Mouse (Mus musculus) ES-Bruce4 (cell line): ENCODE results near the gene Ankle1. TPM values are rescaled to one million over a fixed set of nuclear protein-coding genes. Genes with fewer than 3 reads are reported as not detected.
A peak's percentile ranks its signal among the peaks of the same experiment; 100 is the strongest.

Experiments used
- H3K27ac ChIP-seq: 2 replicates; pipeline ENCODE4 v1.5.1; 2012; ENCODE audit warnings: low read length, inconsistent platforms; ENCODE audit not compliant: insufficient read depth
- H3K27me3 ChIP-seq: 2 replicates; pipeline ENCODE4 v1.6.1; 2012; ENCODE audit warnings: mild to moderate bottlenecking, low read length, inconsistent platforms; ENCODE audit not compliant: control insufficient read depth, poor library complexity, insufficient read depth, severe bottlenecking
- H3K36me3 ChIP-seq: 2 replicates; pipeline ENCODE4 v1.6.1; 2012; ENCODE audit warnings: inconsistent platforms, mild to moderate bottlenecking, low read length, moderate library complexity; ENCODE audit not compliant: control insufficient read depth, poor library complexity, insufficient read depth, severe bottlenecking
- H3K4me1 ChIP-seq: one replicate; pipeline ENCODE4 v1.8.1; 2011; ENCODE audit warnings: low read length; ENCODE audit not compliant: control insufficient read depth, insufficient read depth
- H3K4me3 ChIP-seq: 2 replicates; pipeline ENCODE4 v1.5.1; 2011; ENCODE audit warnings: low read depth, mild to moderate bottlenecking, low read length
- H3K9ac ChIP-seq: 2 replicates; pipeline ENCODE4 v1.6.1; 2012; ENCODE audit warnings: low read depth, mild to moderate bottlenecking, inconsistent platforms; ENCODE audit not compliant: poor library complexity, severe bottlenecking
- H3K9me3 ChIP-seq: replicated peaks from 2 replicates; pipeline ENCODE4 v1.6.1; 2012; ENCODE audit warnings: mild to moderate bottlenecking, low read length, inconsistent platforms; ENCODE audit not compliant: control insufficient read depth, poor library complexity, insufficient read depth, severe bottlenecking
- CTCF ChIP-seq: IDR thresholded peaks from one replicate; pipeline ENCODE4 v1.8.1; 2011; ENCODE audit warnings: low read depth, low read length
- EP300 ChIP-seq: IDR thresholded peaks from 2 replicates; pipeline ENCODE4 v1.6.1; 2011; ENCODE audit warnings: low read depth, low read length; ENCODE audit not compliant: insufficient read depth
- POLR2A ChIP-seq: IDR thresholded peaks from one replicate; pipeline ENCODE4 v1.8.1; 2011; ENCODE audit warnings: low read length; ENCODE audit not compliant: insufficient read depth
- polyA plus RNA-seq: library from polyadenylated mRNA; stranded (reverse); fragments of >200 nt; gene quantifications from 2 replicates; pipeline ENCODE4 v1.2.4, GENCODE M21; 2011; ENCODE audit warnings: low read depth; ENCODE audit not compliant: missing spikeins, insufficient read depth, insufficient read length

The Ankle1 gene
- polyA plus RNA-seq, 1 experiment: 10.9 TPM

DNA sequence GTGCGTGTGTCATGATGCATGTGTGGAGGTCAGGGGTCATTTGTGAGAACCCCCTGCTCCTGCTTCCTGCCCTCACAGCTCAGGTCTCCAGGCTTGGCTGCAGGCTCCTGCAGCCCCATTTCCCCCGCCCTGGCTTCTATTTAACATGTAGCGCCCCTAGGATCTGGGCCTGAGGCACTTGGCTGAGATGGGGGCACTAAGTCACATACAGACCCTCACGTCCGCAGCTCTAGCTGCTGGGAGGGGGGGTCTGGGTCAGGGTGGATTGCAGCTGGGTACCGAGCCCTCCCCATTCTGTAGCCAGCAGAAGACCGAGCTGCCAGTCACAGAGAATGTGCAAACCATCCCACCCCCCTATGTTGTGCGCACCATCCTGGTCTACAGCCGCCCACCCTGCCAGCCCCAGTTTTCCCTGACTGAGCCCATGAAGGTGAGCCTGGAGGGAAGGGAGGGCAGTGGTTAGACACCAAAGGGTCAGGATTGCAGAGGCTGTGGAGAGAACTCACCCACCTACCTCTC is 3.3 kb upstream of the Ankle1 start:
- peak overlapping the region; percentile 8; the same call in 1 of the 2 replicates for H3K27ac ChIP-seq
- H3K4me1 ChIP-seq: peaks cover 7% of the 10 kb centered on the region
- H3K4me3 ChIP-seq: no peak overlapping the region
- no peaks in the 10 kb centered on the region for H3K9me3 ChIP-seq
- H3K9ac ChIP-seq: no peak overlapping the region
- peaks cover 17% of the 10 kb centered on the region for H3K36me3 ChIP-seq
- H3K27me3 ChIP-seq: no peaks in the 10 kb centered on the region
- no peak for TF ChIP-seq EP300
- no peak for TF ChIP-seq POLR2A
- no peak for TF ChIP-seq CTCF

DNA sequence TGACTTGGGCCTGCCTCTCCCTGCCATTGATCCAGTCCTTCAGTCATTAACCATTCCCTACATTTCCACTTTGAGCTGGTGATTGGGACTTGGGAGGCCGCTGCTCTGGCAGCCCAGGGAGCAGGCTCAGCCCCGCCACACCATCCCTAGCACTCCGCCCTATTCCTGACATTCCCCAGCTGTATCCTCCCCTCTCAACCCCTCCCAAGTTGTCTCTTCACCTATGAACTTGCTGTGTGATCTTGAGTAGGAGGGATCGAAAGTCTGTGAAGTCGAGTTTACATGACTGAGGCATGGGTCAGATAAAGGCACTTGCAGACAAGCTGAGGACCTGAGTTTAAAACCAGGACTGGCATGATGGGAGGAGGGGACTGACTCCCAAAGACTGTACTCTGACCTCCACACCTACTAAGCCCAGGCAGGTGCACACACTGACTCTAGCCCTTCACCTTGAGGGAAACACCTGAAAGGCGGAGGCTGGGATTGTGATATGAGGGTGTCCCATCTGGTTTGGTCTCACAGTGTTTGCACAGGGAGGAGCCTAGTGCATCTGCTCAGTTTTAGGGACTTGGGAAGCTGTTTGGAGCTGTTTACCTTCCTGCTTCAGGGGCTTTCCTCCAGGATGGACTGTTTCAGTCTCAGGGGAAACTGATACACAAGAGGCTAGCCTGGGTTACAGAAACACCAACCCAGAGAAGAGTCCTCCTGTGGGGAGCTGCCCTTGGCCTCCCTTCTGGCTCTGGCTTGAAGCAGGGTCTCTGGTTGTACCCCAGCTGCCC is 2.5 kb upstream of the Ankle1 start:
- Histone ChIP-seq H3K27ac (peak overlapping the region; percentile 13), H3K9ac (no peak overlapping the region), H3K27me3 (no peaks in the 10 kb centered on the region), H3K36me3 (peaks cover 22% of the 10 kb centered on the region), H3K4me3 (no peak overlapping the region), H3K9me3 (no peaks in the 10 kb centered on the region), H3K4me1 (peaks cover 7% of the 10 kb centered on the region)
- TF ChIP-seq POLR2A (no peak), CTCF (no peak), EP300 (no peak)

DNA sequence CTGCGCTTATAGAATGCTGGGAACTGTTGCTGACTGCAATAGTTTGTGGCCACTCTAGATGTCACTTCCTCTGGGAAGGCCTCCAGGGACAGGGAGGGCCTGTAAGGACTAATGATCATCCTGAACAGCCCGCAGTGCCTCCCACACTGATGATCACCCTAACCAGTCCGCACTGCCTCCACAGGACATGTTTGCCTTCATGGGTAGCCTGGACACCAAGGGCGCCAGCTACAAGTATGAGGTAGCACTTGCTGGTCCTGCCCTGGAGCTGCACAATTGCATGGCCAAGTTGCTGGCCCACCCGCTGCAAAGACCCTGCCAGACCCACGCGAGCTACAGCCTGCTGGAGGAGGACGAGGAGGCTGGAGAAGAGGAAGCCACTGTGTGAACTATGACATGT is 1.8 kb upstream of the Ankle1 start:
- Histone ChIP-seq H3K9ac (no peak overlapping the region), H3K27me3 (no peaks in the 10 kb centered on the region), H3K9me3 (no peaks in the 10 kb centered on the region), H3K27ac (no peak overlapping the region), H3K4me1 (peaks cover 7% of the 10 kb centered on the region), H3K36me3 (peaks cover 25% of the 10 kb centered on the region), H3K4me3 (no peak overlapping the region)
- TF ChIP-seq POLR2A: no peak
- no peak for TF ChIP-seq EP300
- no peak for TF ChIP-seq CTCF

DNA sequence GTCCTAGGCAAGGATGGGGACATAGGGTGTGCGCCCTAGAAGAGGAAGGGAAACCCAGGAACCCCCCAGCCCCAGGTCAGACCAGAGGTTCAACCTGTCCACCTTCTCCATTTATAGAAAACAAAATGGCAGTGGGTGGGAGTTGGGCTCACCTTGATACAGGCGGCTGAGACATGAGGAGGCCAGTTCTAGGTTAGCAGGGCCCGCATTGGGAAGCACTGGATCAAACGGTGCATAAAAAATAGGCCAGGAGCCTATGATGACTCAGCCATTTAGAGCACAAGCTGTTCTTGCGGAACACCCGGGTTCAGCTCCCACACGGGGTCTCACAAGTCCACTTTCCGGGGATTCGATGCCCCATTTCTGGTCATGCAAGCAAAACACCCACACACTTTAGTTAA is 859 bp upstream of the Ankle1 start:
- Histone ChIP-seq H3K9ac (peak overlapping the region; percentile 78), H3K27ac (0 out of 2 replicates have a peak overlapping the region, but pooled peaks have one; percentile 7), H3K4me1 (peaks cover 7% of the 10 kb centered on the region), H3K27me3 (no peaks in the 10 kb centered on the region), H3K9me3 (no peaks in the 10 kb centered on the region), H3K4me3 (peak overlapping the region; percentile 79), H3K36me3 (peaks cover 24% of the 10 kb centered on the region)
- TF ChIP-seq EP300: no peak
- TF ChIP-seq POLR2A: no peak
- no peak for TF ChIP-seq CTCF

DNA sequence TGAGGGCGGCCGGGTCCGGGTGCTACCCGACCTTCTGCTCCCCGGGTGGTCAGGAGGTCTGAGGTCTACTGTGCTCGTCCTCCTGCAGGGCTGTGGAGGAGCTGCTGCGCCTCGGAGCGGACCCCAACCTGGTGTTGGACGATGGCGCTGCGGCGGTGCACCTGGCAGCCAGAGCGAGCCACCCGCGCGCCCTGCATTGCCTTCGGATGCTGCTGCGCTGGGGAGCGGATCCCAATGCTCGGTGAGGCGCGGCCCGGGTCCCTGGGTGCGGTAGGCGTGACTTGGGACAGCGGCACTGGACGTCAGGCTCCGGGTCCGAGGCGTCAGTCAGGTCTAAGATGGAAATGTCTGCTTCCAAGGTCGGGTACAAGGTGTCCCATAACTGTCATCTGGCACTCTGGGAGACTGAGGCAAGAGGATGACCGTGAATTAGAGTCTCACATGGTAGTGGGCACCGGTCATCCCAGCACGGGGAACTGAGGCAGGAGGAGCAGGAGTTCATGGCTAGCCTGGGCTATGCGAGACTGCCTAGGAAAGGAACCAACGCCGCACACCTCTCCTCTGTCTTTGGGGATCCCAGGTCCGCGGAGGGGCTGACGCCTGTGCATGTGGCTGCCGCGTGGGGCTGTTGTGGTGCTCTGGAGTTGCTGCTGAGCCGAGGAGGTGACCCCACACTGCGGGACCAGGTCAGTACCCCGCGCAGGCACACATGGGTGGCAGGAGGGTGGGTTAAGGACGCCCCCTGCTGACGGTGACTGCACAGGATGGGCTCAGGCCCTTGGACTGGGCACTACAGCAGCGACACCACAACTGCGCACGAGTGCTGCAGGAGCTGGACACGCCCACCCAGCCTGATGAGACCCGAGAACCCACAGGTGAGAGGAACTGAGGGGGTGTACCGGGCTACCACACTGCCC is 547 bp downstream of the Ankle1 start:
- Histone ChIP-seq H3K9me3 (no peaks in the 10 kb centered on the region), H3K27ac (no peak overlapping the region), H3K27me3 (no peaks in the 10 kb centered on the region), H3K36me3 (peaks cover 24% of the 10 kb centered on the region), H3K4me3 (peak overlapping the region; percentile 86), H3K4me1 (peaks cover 7% of the 10 kb centered on the region), H3K9ac (peak overlapping the region; percentile 78)
- peak; percentile 43; the same call in 1 of the 2 replicates for TF ChIP-seq EP300
- no peak for TF ChIP-seq POLR2A
- TF ChIP-seq CTCF: peak; percentile 97
